Mouse (Mus musculus): ENCODE measurements around the gene Akap13.

DNA sequence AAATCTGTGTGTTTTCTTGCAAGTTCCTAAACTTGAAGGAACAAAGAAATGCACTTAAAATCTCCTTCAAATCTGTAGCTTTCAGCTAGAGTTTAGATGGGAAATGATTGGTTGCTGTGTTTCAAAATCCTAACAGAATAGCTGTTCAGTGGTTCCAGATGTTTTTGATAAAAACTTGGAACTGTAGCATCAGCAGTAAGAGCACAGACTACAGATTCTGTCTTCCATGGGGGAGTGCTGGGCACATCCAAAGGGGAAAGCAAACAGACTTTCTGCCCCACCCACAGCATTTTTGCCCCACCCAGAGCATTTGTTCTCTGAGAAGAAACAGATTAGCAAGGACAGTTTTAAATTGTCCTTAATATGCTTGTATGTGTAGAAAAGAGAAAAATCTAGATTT lies 184.7 kb downstream of the Akap13 start:
- TF ChIP-seq EP300 (IDR thresholded peaks at IDR 0.05; ENCODE audit: low read depth) (no peak), CTCF (IDR thresholded peaks at IDR 0.05; ENCODE audit: low read depth) (no peak)
